Mouse (Mus musculus) skeletal muscle tissue, adult 2 months (tissue): ENCODE measurements around the gene Herc3.
"Not testable (repeated sequence)": the region's sequence is repeated elsewhere in the genome, so short reads cannot be mapped to it uniquely, and the experiment has no call there.

Source experiments
- DNase-seq: peaks from one replicate; pipeline ENCODE4 v3.0.0-alpha.2; 2012; ENCODE audit warnings: low read depth, low spot score

Gene Herc3

GRCm38 (mm10) chr6:58831232-58832009 is at the start of gene Herc3:
Gene Herc3 (plus strand): TSS chr6:58831465.
- peak; percentile 51 for DNase-seq

- DNase-seq = no peak
These were observed 29.9 kb upstream of the Herc3 start for GRCm38 (mm10) chr6:58801394-58801793.

GRCm38 (mm10) chr6:58814381-58814780 is 16.9 kb upstream of the Herc3 start:
- no peak for DNase-seq

GRCm38 (mm10) chr6:58817037-58817436 is 14.2 kb upstream of the Herc3 start:
- DNase-seq = not testable (repeated sequence)

- no peak for DNase-seq
These were observed 5.6 kb upstream of the Herc3 start for GRCm38 (mm10) chr6:58825619-58826018.

- no peak for DNase-seq
These were observed 5.2 kb upstream of the Herc3 start for GRCm38 (mm10) chr6:58826089-58826488.

GRCm38 (mm10) chr6:58828582-58828981 is 2.7 kb upstream of the Herc3 start:
- DNase-seq = no peak

- DNase-seq = no peak
These were observed 429 bp upstream of the Herc3 start for GRCm38 (mm10) chr6:58830840-58831231.

- DNase-seq = no peak
These were observed 1.3 kb downstream of the Herc3 start for GRCm38 (mm10) chr6:58832591-58833018.

- DNase-seq = no peak
These were observed 3.2 kb downstream of the Herc3 start for GRCm38 (mm10) chr6:58834470-58834869.

- no peak for DNase-seq
These were observed 4.3 kb downstream of the Herc3 start for GRCm38 (mm10) chr6:58835591-58835990.

- DNase-seq = no peak
These were observed 5.2 kb downstream of the Herc3 start for GRCm38 (mm10) chr6:58836476-58836875.

- DNase-seq = no peak
These were observed 6.7 kb downstream of the Herc3 start for GRCm38 (mm10) chr6:58837917-58838316.

GRCm38 (mm10) chr6:58841208-58841607 is 9.9 kb downstream of the Herc3 start:
- DNase-seq = no peak

GRCm38 (mm10) chr6:58842186-58842585 is 10.9 kb downstream of the Herc3 start:
- DNase-seq = no peak

- no peak for DNase-seq
These were observed 12.3 kb downstream of the Herc3 start for GRCm38 (mm10) chr6:58843580-58843979.

GRCm38 (mm10) chr6:58844188-58844822 is 13.0 kb downstream of the Herc3 start:
- no peak for DNase-seq

- DNase-seq = no peak
These were observed 15.8 kb downstream of the Herc3 start for GRCm38 (mm10) chr6:58846850-58847692.

GRCm38 (mm10) chr6:58847836-58848235 is 16.6 kb downstream of the Herc3 start:
- no peak for DNase-seq

- DNase-seq = no peak
These were observed 18.1 kb downstream of the Herc3 start for GRCm38 (mm10) chr6:58849356-58849755.

GRCm38 (mm10) chr6:58855676-58856367 is 24.6 kb downstream of the Herc3 start:
- no peak for DNase-seq

GRCm38 (mm10) chr6:58856494-58856893 is 25.2 kb downstream of the Herc3 start:
- no peak for DNase-seq
